13 mouse cellular contexts compared by ENCODE assay signal in genomic region chr11:102053183-102053582, GRCm38 (mm10). TPM values are rescaled to one million over a fixed set of nuclear protein-coding genes. Genes with fewer than 3 reads are reported as not detected.
A peak's percentile ranks its signal among the peaks of the same experiment; 100 is the strongest.
DNase-seq lines count a peak whose midpoint lies in the region; ATAC-seq lines count a peak whose summit lies in the region.
"Had no signal": no experiment of that assay in that cellular context is flagged by ENCODE, and none has a peak within 500 bp of the region (broad histone marks: within the 10 kb centered on the region; RNA-seq: fewer than 3 reads in every experiment).

No protein-coding gene starts in this region.

- H3K36me3 ChIP-seq in heart, embryonic 12.5 days, result peaks cover under 1% of the 10 kb centered on the region; the same call in 1 of the 2 replicates
- H3K36me3 ChIP-seq: hindbrain, embryonic 15.5 days had no signal

- no peak for ATAC-seq in heart, embryonic 12.5 days (ENCODE audit: insufficient number of reproducible peaks, low FRiP score)

- H3K9me3 ChIP-seq in heart, embryonic 12.5 days (replicated peaks), result no peaks in the 10 kb centered on the region
- H3K9me3 ChIP-seq: hindbrain, embryonic 15.5 days had no signal

- H3K27ac ChIP-seq in heart, embryonic 12.5 days (ENCODE audit: poor library complexity, severe bottlenecking), result no peak overlapping the region
- H3K27ac ChIP-seq in brown adipose tissue, adult 24 weeks (replicated peaks; ENCODE audit: low read depth, low read length), result peak overlapping the region; percentile 100
- H3K27ac ChIP-seq: hindbrain, embryonic 15.5 days had no signal

- WGBS in heart, embryonic 12.5 days, result 67% methylated on average over 7 of the region's 7 CpGs

- no peak overlapping the region for H3K4me3 ChIP-seq in heart, embryonic 12.5 days
- H3K4me3 ChIP-seq in brown adipose tissue, adult 24 weeks (ENCODE audit: insufficient read depth, low read depth, low read length), result no peak overlapping the region
- H3K4me3 ChIP-seq: hindbrain, embryonic 15.5 days had no signal

- H3K27me3 ChIP-seq in heart, embryonic 12.5 days (replicated peaks), result 0 out of 2 replicates have a peak, but pooled peaks cover 3% of the 10 kb centered on the region
- H3K27me3 ChIP-seq: hindbrain, embryonic 15.5 days had no signal

- no peak overlapping the region for H3K9ac ChIP-seq in heart, embryonic 12.5 days
- H3K9ac ChIP-seq: hindbrain, embryonic 15.5 days had no signal

- intact Hi-C loops in heart, postnatal 14 days (cut with DNase I), result loop anchor here (2.0 kb wide), 1 partner anchor 66 kb away; the partner anchor contains the start of gene Dusp3

- peak; percentile 79 for DNase-seq in heart, adult 8-10 months (ENCODE audit: low spot score)
- peak; percentile 39 to 57 for DNase-seq in heart, postnatal 14 days
- peak; percentile 57 for DNase-seq in lung, postnatal 10 days
- DNase-seq in cerebellum, adult 11-12 months, result no peak
- DNase-seq in layer of hippocampus, adult 9-10 months (ENCODE audit: low spot score), result no peak

- H3K4me2 ChIP-seq in heart, embryonic 12.5 days, result no peak overlapping the region
- H3K4me2 ChIP-seq: hindbrain, embryonic 15.5 days had no signal

- 0 out of 2 replicates have a peak, but pooled peaks cover 3% of the 10 kb centered on the region for H3K4me1 ChIP-seq in heart, embryonic 12.5 days (replicated peaks)
- H3K4me1 ChIP-seq in brown adipose tissue, adult 24 weeks (ENCODE audit: control insufficient read depth, insufficient read depth, insufficient read length, low read length), result peaks cover 33% of the 10 kb centered on the region
- H3K4me1 ChIP-seq: hindbrain, embryonic 15.5 days had no signal

RNA-seq across cellular contexts. Expression of gene Cd300lg, which starts 11.9 kb away (rescaled TPM):
- total RNA-seq in heart, adult 8-10 months (2022), result 10 to 100 TPM; 56.7 to 79.2 (median 64.0) TPM
- 1.6 and 1.9 TPM in 2 replicates for polyA plus RNA-seq in heart, embryonic 12.5 days (2016; fragmentation: Nextera tagmentation; extraction: Ambion mirVana)
- 37.7 and 46.4 TPM in 2 replicates for polyA plus RNA-seq in brown adipose tissue, adult 24 weeks (2012; ENCODE audit: insufficient read depth, insufficient read length, missing spikeins)
- total RNA-seq in heart, postnatal 14 days (2021), result 10 to 100 TPM; 61.8 to 69.1 TPM

RNA-seq across cellular contexts. Expression of gene Mpp3, which starts 24.9 kb away (rescaled TPM):
- total RNA-seq in heart, adult 8-10 months (2022), result 1 to 10 TPM in 3 of 4 experiments, under 1 TPM in 1; 0.92 to 2.6 (median 1.5) TPM
- polyA plus RNA-seq in heart, embryonic 12.5 days (2016; fragmentation: Nextera tagmentation; extraction: Ambion mirVana), result 4.1 and 4.5 TPM in 2 replicates
- 0.54 and 0.87 TPM in 2 replicates for polyA plus RNA-seq in brown adipose tissue, adult 24 weeks (2012; ENCODE audit: insufficient read depth, insufficient read length, missing spikeins)
- 1 to 10 TPM; 4.3 to 5.2 TPM for total RNA-seq in heart, postnatal 14 days (2021)

RNA-seq across cellular contexts. Expression of gene Mpp2, which starts 35.1 kb away (rescaled TPM):
- 1 to 10 TPM; 2.6 to 4.7 (median 4.3) TPM for total RNA-seq in heart, adult 8-10 months (2022)
- polyA plus RNA-seq in heart, embryonic 12.5 days (2016; fragmentation: Nextera tagmentation; extraction: Ambion mirVana), result 15.4 and 17.8 TPM in 2 replicates
- polyA plus RNA-seq in brown adipose tissue, adult 24 weeks (2012; ENCODE audit: insufficient read depth, insufficient read length, missing spikeins), result 3.7 and 7.0 TPM in 2 replicates
- 1 to 10 TPM; 2.7 to 3.8 TPM for total RNA-seq in heart, postnatal 14 days (2021)

RNA-seq across cellular contexts. Expression of gene Ppy, which starts 47.9 kb away (rescaled TPM):
- not detected for total RNA-seq in heart, adult 8-10 months (2022)
- not detected in 2 replicates for polyA plus RNA-seq in heart, embryonic 12.5 days (2016; fragmentation: Nextera tagmentation; extraction: Ambion mirVana)
- polyA plus RNA-seq in brown adipose tissue, adult 24 weeks (2012; ENCODE audit: insufficient read depth, insufficient read length, missing spikeins), result not detected in 2 replicates
- total RNA-seq in heart, postnatal 14 days (2021), result not detected
- total RNA-seq: gastrocnemius, adult 8-10 months; left cerebral cortex, postnatal 36 days had no signal
- polyA plus RNA-seq: brain, embryonic 14.5 days; hindbrain, embryonic 15.5 days; midbrain, embryonic 14.5 days; neural tube, embryonic 14.5 days had no signal

RNA-seq across cellular contexts. Expression of gene Pyy, which starts 54.4 kb away (rescaled TPM):
- not detected for total RNA-seq in heart, adult 8-10 months (2022)
- not detected in 2 replicates for polyA plus RNA-seq in heart, embryonic 12.5 days (2016; fragmentation: Nextera tagmentation; extraction: Ambion mirVana)
- not detected in 2 replicates for polyA plus RNA-seq in brown adipose tissue, adult 24 weeks (2012; ENCODE audit: insufficient read depth, insufficient read length, missing spikeins)
- not detected for total RNA-seq in heart, postnatal 14 days (2021)
- total RNA-seq: gastrocnemius, adult 8-10 months; left cerebral cortex, postnatal 36 days had no signal
- polyA plus RNA-seq: midbrain, embryonic 14.5 days; neural tube, embryonic 14.5 days had no signal

Comparison
In these comparisons a context has a peak if more than half of its experiments do, and no peak if none do; other contexts are left out.
1. DNase-seq: peak in heart, adult 8-10 months (single experiment), heart, postnatal 14 days (2 of 2) and lung, postnatal 10 days (single experiment); none in cerebellum, adult 11-12 months (single experiment) and layer of hippocampus, adult 9-10 months (single experiment).